Mouse (Mus musculus) olfactory bulb, adult 2 months (tissue): ENCODE results near the gene Fbxl12.

ENCODE experiments used
- CTCF ChIP-seq: fragments of 200-500 bp; IDR thresholded peaks from 2 replicates; pipeline ENCODE4 v1.5.1; 2012; ENCODE audit warnings: low read depth, mild to moderate bottlenecking, low read length, moderate library complexity; ENCODE audit not compliant: insufficient read depth
- POLR2A ChIP-seq: fragments of 200-500 bp; IDR thresholded peaks from 2 replicates; pipeline ENCODE4 v1.6.1; 2012; ENCODE audit warnings: mild to moderate bottlenecking, low read depth, low read length, moderate library complexity; ENCODE audit not compliant: insufficient read depth

- TF ChIP-seq POLR2A, result no peak
- peak; percentile 76 for TF ChIP-seq CTCF
These were observed 17.8 kb upstream of the Fbxl12 start for GRCm38 (mm10) chr9:20662325-20662724.
